Mouse (Mus musculus) C2C12 (cell line): ENCODE results near the gene Sp4.

Source experiments
- CTCF ChIP-seq: IDR thresholded peaks from one replicate; pipeline ENCODE4 v1.5.1; 2011; ENCODE audit not compliant: control insufficient read depth, insufficient read depth, insufficient read length
- MAX ChIP-seq: IDR thresholded peaks from one replicate; pipeline ENCODE4 v1.6.1; 2011; ENCODE audit warnings: mild to moderate bottlenecking, control low read depth
- MYOD1 ChIP-seq: IDR thresholded peaks from one replicate; pipeline ENCODE4 v1.6.1; 2011; ENCODE audit warnings: low read depth; ENCODE audit not compliant: control insufficient read depth, insufficient read length
- MYOG ChIP-seq: IDR thresholded peaks from one replicate; pipeline ENCODE4 v1.6.1; 2011; ENCODE audit not compliant: control insufficient read depth, insufficient read length; ENCODE audit errors: extremely low read depth
- USF1 ChIP-seq: IDR thresholded peaks from one replicate; pipeline ENCODE4 v1.6.1; 2011; ENCODE audit warnings: low read depth, mild to moderate bottlenecking, control low read depth, moderate library complexity

GRCm38 (mm10) chr12:118328739-118329249 lies 27.6 kb upstream of the Sp4 start:
- TF ChIP-seq CTCF (no peak), USF1 (no peak), MAX (no peak), MYOG (no peak), MYOD1 (no peak)
